Mouse (Mus musculus) E14TG2a.4 (cell line): Measurements from ENCODE around the gene Mfsd9.

Experiments
- CTCF ChIP-seq: conservative IDR thresholded peaks from 2 replicates; pipeline ENCODE4 v1.5.1; 2014; ENCODE audit warnings: low read length
- POU5F1 ChIP-seq: IDR thresholded peaks from 2 replicates; pipeline ENCODE4 v1.6.1; 2014; ENCODE audit warnings: low read length, borderline replicate concordance

- TF ChIP-seq CTCF, result no peak
- TF ChIP-seq POU5F1, result no peak
These were observed 19.1 kb downstream of the Mfsd9 start for GRCm38 (mm10) chr1:40771196-40771970.
